Mouse (Mus musculus) limb, embryonic 14.5 days (tissue): ENCODE measurements at regions not wholly inside any gene's neighbourhood (a gene's known extent, or its start where the extent isn't known, plus 50 kb on each side); places are given as distances from the start of the nearest gene placed in this dataset.

Experiments used
- ATAC-seq: fragments of 200-750 bp; cut with Nextera tagmentation; 2 replicates; pipeline ENCODE4 v1.8.0; 2017; ENCODE audit warnings: low read depth, moderate number of reproducible peaks, moderate TSS enrichment; ENCODE audit not compliant: low FRiP score
- DNase-seq: peaks from one replicate; pipeline ENCODE4 v3.0.0-alpha.2; 2015; ENCODE audit warnings: low spot score
- H3K27ac ChIP-seq: fragments of 300-500 bp; sonication (generic); replicated peaks from 2 replicates; pipeline ENCODE4 v1.5.1; 2014; ENCODE audit warnings: low read depth, mild to moderate bottlenecking, low read length, moderate library complexity, mixed read lengths
- H3K27me3 ChIP-seq: fragments of 300-500 bp; sonication (generic); 2 replicates; pipeline ENCODE4 v1.6.1; 2014; ENCODE audit warnings: low read length, mixed read lengths; ENCODE audit not compliant: control insufficient read depth, insufficient read depth
- H3K36me3 ChIP-seq: fragments of 300-500 bp; sonication (generic); 2 replicates; pipeline ENCODE4 v1.6.1; 2014; ENCODE audit warnings: mild to moderate bottlenecking, low read length, moderate library complexity, mixed read lengths; ENCODE audit not compliant: control insufficient read depth, insufficient read depth
- H3K4me1 ChIP-seq: fragments of 300-500 bp; sonication (generic); 2 replicates; pipeline ENCODE4 v1.6.1; 2014; ENCODE audit warnings: antibody characterized with exemption, low read length, mixed read lengths; ENCODE audit not compliant: control insufficient read depth, insufficient read depth
- H3K4me2 ChIP-seq: fragments of 300-500 bp; sonication (generic); replicated peaks from 2 replicates; pipeline ENCODE4 v1.6.1; 2014; ENCODE audit warnings: low read depth, mild to moderate bottlenecking, low read length, moderate library complexity; ENCODE audit not compliant: severe bottlenecking
- H3K4me3 ChIP-seq: fragments of 300-500 bp; sonication (generic); replicated peaks from 2 replicates; pipeline ENCODE4 v1.5.1; 2014; ENCODE audit warnings: low read length
- H3K9ac ChIP-seq: fragments of 300-500 bp; sonication (generic); 2 replicates; pipeline ENCODE4 v1.6.1; 2014; ENCODE audit warnings: mild to moderate bottlenecking, low read depth, low read length, moderate library complexity; ENCODE audit not compliant: severe bottlenecking
- H3K9me3 ChIP-seq: fragments of 300-500 bp; sonication (generic); 2 replicates; pipeline ENCODE4 v1.6.1; 2016; ENCODE audit warnings: low read length; ENCODE audit not compliant: control insufficient read depth
- POLR2A ChIP-seq: fragments of 200-500 bp; IDR thresholded peaks from 2 replicates; pipeline ENCODE4 v1.8.0; 2012; ENCODE audit warnings: inconsistent platforms, mild to moderate bottlenecking, moderate library complexity, borderline replicate concordance; ENCODE audit not compliant: insufficient read depth, insufficient read length; ENCODE audit errors: extremely low read depth
- WGBS: fragments of 180-500 bp; shearing (Covaris S2); extraction: QIAGEN DNeasy Blood & Tissue Kit; methylation state at CpG from one replicate; pipeline ENCODE4 v1.1.7; 2014; 5-methylcytosine and 5-hydroxymethylcytosine counted together

- DNase-seq: no peak
- peaks cover 12% of the 10 kb centered on the region; the same call in 1 of the 2 replicates for H3K4me1 ChIP-seq
- no peak overlapping the region for H3K27ac ChIP-seq
- no peaks in the 10 kb centered on the region for H3K27me3 ChIP-seq
- no peak for TF ChIP-seq POLR2A
- H3K4me2 ChIP-seq: no peak overlapping the region
- H3K4me3 ChIP-seq: no peak overlapping the region
- H3K36me3 ChIP-seq: no peaks in the 10 kb centered on the region
- H3K9me3 ChIP-seq: no peaks in the 10 kb centered on the region
- 79% methylated on average over 5 of the region's 5 CpGs for WGBS
- H3K9ac ChIP-seq: no peak overlapping the region
- no peak for ATAC-seq
These were observed 653.5 kb upstream of the Cdh5 start for GRCm38 (mm10) chr8:103447916-103448315.

DNA sequence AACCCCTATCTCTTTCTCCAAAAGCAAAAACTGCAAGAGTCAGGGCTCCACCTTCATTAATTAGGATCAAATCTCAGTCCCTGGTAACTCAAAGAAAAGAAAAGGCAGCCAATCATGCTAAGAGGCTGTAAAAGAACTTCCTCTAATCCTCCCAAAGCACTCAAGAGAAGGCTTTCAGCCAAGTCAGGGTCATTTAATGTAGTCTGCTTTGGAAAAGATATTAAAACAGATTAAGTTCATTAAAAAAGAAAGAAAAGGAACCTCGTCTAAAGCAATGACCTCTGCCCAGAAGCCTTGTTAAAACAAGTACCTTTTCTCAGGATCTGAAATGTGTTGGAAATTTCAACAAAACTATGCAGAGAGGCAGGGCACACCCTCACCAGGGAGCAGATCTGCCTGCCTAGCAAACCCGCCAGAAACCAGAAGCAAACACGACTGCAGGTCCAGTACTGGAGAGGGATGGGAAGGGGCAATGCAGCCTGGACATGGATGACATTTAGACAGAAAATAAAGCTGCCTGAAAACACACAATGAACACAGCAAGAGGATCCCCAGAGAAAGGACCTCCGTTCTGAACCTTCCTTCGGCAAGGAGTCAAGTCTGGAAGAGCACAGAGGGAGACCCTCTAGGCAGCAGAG, 649.9 kb upstream of the Cdh5 start:
- Histone ChIP-seq H3K4me1 (peaks cover 13% of the 10 kb centered on the region; the same call in 1 of the 2 replicates), H3K27me3 (no peaks in the 10 kb centered on the region), H3K36me3 (no peaks in the 10 kb centered on the region), H3K4me2 (no peak overlapping the region), H3K4me3 (no peak overlapping the region), H3K9ac (no peak overlapping the region), H3K27ac (no peak overlapping the region), H3K9me3 (no peaks in the 10 kb centered on the region)
- TF ChIP-seq POLR2A: no peak
- ATAC-seq (no peak), DNase-seq (peak; percentile 43)
- WGBS: 40% methylated on average over 5 of the region's 5 CpGs

- ATAC-seq (no peak), DNase-seq (no peak)
- H3K4me2 ChIP-seq: no peak overlapping the region
- H3K9me3 ChIP-seq: 0 out of 2 replicates have a peak, but pooled peaks cover 2% of the 10 kb centered on the region
- 67% methylated on average over 6 of the region's 6 CpGs for WGBS
- no peaks in the 10 kb centered on the region for H3K36me3 ChIP-seq
- H3K9ac ChIP-seq: no peak overlapping the region
- H3K4me3 ChIP-seq: no peak overlapping the region
- peaks cover 6% of the 10 kb centered on the region; the same call in 1 of the 2 replicates for H3K4me1 ChIP-seq
- no peak for TF ChIP-seq POLR2A
- no peaks in the 10 kb centered on the region for H3K27me3 ChIP-seq
- H3K27ac ChIP-seq: no peak overlapping the region
These were observed 644.2 kb upstream of the Cdh5 start for GRCm38 (mm10) chr8:103457176-103457575.

DNA sequence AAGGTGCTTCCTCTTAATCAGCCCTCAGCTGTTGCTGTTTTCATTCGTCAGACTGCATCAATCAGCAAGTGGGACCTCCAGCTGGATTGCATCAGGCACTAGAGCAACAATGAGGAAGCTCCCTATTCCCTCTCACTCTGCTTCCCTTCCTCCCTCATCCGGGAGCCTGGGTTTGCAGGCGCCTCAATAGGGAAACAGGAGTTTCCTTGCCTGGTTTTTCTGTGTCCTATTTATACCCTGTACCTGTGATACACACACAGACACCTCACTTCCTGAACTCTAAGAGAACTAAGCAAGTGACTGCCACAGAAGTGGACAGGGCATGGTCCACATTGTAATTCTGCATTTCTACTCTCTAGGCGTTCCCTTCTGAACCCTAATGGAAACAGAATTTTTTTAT, 637.9 kb upstream of the Cdh5 start:
- Histone ChIP-seq H3K27me3 (no peaks in the 10 kb centered on the region), H3K9me3 (0 out of 2 replicates have a peak, but pooled peaks cover 2% of the 10 kb centered on the region), H3K4me1 (no peaks in the 10 kb centered on the region), H3K9ac (no peak overlapping the region), H3K27ac (no peak overlapping the region), H3K4me2 (no peak overlapping the region), H3K4me3 (no peak overlapping the region), H3K36me3 (no peaks in the 10 kb centered on the region)
- no peak for TF ChIP-seq POLR2A
- 52% methylated on average over 4 of the region's 4 CpGs for WGBS
- ATAC-seq: no peak
- DNase-seq: no peak

- no peak overlapping the region for H3K27ac ChIP-seq
- no peak for ATAC-seq
- no peak for DNase-seq
These were observed 636.6 kb upstream of the Cdh5 start for GRCm38 (mm10) chr8:103464777-103465353.

More at GRCm38 (mm10) chr8:103464777-103465353, 636.6 kb upstream of the Cdh5 start:
- Histone ChIP-seq H3K4me2 (no peak overlapping the region), H3K9ac (no peak overlapping the region), H3K36me3 (no peaks in the 10 kb centered on the region), H3K4me3 (no peak overlapping the region), H3K4me1 (no peaks in the 10 kb centered on the region), H3K27me3 (no peaks in the 10 kb centered on the region), H3K9me3 (0 out of 2 replicates have a peak, but pooled peaks cover 2% of the 10 kb centered on the region)
- 84% methylated on average over 2 of the region's 2 CpGs for WGBS
- TF ChIP-seq POLR2A: no peak
